Mouse (Mus musculus) G1E (cell line): ENCODE data around the gene Caln1.

Experiments used
- CTCF ChIP-seq: IDR thresholded peaks from 2 replicates; pipeline ENCODE4 v1.5.1; 2012; ENCODE audit warnings: low read depth, low read length, inconsistent platforms, mixed read lengths
- GATA1 ChIP-seq: IDR thresholded peaks from 2 replicates; pipeline ENCODE4 v1.6.1; 2012; ENCODE audit warnings: borderline replicate concordance, low read length, inconsistent platforms, mixed read lengths
- GATA2 ChIP-seq: IDR thresholded peaks from 2 replicates; pipeline ENCODE4 v1.6.1; 2012; ENCODE audit warnings: low read depth, low read length, inconsistent platforms, borderline replicate concordance
- POLR2AphosphoS5 ChIP-seq: IDR thresholded peaks from 2 replicates; pipeline ENCODE4 v1.6.1; 2012; ENCODE audit warnings: low read depth, low read length, inconsistent platforms; ENCODE audit not compliant: insufficient replicate concordance
- TAL1 ChIP-seq: conservative IDR thresholded peaks from 2 replicates; pipeline ENCODE4 v1.6.1; 2012; ENCODE audit warnings: low read depth, low read length, inconsistent platforms, mixed read lengths

DNA sequence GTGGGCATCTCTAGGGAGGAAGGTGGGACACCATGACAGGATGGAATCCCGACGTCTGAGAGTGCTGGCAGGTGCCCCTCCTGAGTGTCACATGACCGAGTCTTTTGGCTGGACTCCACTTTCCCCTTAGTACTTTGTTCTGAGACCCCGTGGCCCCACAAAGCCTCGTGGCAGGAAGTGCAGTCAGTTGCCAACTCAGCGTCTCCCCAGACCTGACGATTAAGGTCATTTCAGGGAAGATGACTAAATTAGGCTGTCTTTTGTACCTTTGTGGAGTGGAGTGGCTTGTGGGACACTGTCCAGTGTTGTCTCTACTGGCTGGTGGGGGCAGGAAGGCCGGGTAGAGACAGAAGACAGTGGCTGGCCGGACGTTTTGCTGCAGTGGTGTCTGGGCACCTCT lies 103.0 kb downstream of the Caln1 start:
- TF ChIP-seq CTCF (no peak), TAL1 (no peak), GATA1 (no peak), POLR2AphosphoS5 (no peak), GATA2 (no peak)
